Mouse (Mus musculus) MEL (cell line): ENCODE measurements around the gene Elk3. TPM values are rescaled to one million over a fixed set of nuclear protein-coding genes. Genes with fewer than 3 reads are reported as not detected.

Experiments used
- DNase-seq: peaks from one replicate; pipeline ENCODE4 v3.0.0; 2011; ENCODE audit warnings: low read depth, low spot score
- H3K27ac ChIP-seq: 2 replicates; pipeline ENCODE4 v1.5.1; 2012; ENCODE audit warnings: low read depth, mild to moderate bottlenecking, control low read depth, low read length, moderate library complexity; ENCODE audit not compliant: control insufficient read depth
- H3K27me3 ChIP-seq, 2 experiments: fragments of 150-350 bp in 1 of 2; sonication (generic) in 1 of 2; 2 replicates each; pipeline ENCODE4 v1.6.1; 2012; ENCODE audit warnings: low read length in 2 of 2, mild to moderate bottlenecking in 2 of 2, improper control_type of control experiment in 1 of 2, moderate library complexity in 1 of 2; ENCODE audit not compliant: insufficient read depth in 2 of 2, control insufficient read depth in 1 of 2
- H3K36me3 ChIP-seq, 2 experiments: 2 replicates each; pipeline ENCODE4 v1.6.1; 2012 to 2014; ENCODE audit warnings: low read length in 2 of 2, improper control_type of control experiment in 1 of 2, inconsistent platforms in 1 of 2, mild to moderate bottlenecking in 1 of 2; ENCODE audit not compliant: insufficient read depth in 2 of 2, control insufficient read depth in 1 of 2
- H3K4me1 ChIP-seq, 2 experiments: fragments of 150-350 bp in 1 of 2; sonication (generic) in 1 of 2; 2 replicates each; pipeline ENCODE4 v1.6.1; 2012; ENCODE audit warnings: low read length in 2 of 2, improper control_type of control experiment in 1 of 2, mild to moderate bottlenecking in 1 of 2; ENCODE audit not compliant: insufficient read depth in 2 of 2, control insufficient read depth in 1 of 2
- H3K4me3 ChIP-seq, 2 experiments: fragments of 150-350 bp in 1 of 2; sonication (generic) in 1 of 2; 2 replicates each; pipeline ENCODE4 v1.5.1; 2012; ENCODE audit warnings: low read depth in 2 of 2, low read length in 2 of 2, mild to moderate bottlenecking in 2 of 2, moderate library complexity in 2 of 2, control low read depth in 1 of 2, improper control_type of control experiment in 1 of 2; ENCODE audit not compliant: control insufficient read depth in 1 of 2, insufficient read depth in 1 of 2
- H3K79me2 ChIP-seq: 2 replicates; pipeline ENCODE4 v1.6.1; 2012; ENCODE audit warnings: mild to moderate bottlenecking, low read length, moderate library complexity; ENCODE audit not compliant: control insufficient read depth, poor library complexity, insufficient read depth
- H3K9ac ChIP-seq: 2 replicates; pipeline ENCODE4 v1.6.1; 2012; ENCODE audit warnings: low read depth, mild to moderate bottlenecking, control low read depth, low read length, moderate library complexity; ENCODE audit not compliant: control insufficient read depth, poor library complexity, severe bottlenecking
- H3K9me3 ChIP-seq: fragments of 150-350 bp; sonication (generic); replicated peaks from 2 replicates; pipeline ENCODE4 v1.6.1; 2012; ENCODE audit warnings: mild to moderate bottlenecking, low read length, improper control_type of control experiment, moderate library complexity; ENCODE audit not compliant: insufficient read depth
- CHD2 ChIP-seq: IDR thresholded peaks from 2 replicates; pipeline ENCODE4 v1.6.1; 2011; ENCODE audit warnings: low read length, improper control_type of control experiment
- EP300 ChIP-seq, 2 experiments: IDR thresholded peaks; 2 replicates each; pipeline ENCODE4 v1.6.1; 2011; ENCODE audit warnings: improper control_type of control experiment in 2 of 2, low read length in 2 of 2, low read depth in 1 of 2, mild to moderate bottlenecking in 1 of 2
- ETS1 ChIP-seq: IDR thresholded peaks from 2 replicates; pipeline ENCODE4 v1.6.1; 2012; ENCODE audit warnings: low read depth, mild to moderate bottlenecking, inconsistent platforms, low read length, improper control_type of control experiment, moderate library complexity
- GABPA ChIP-seq: IDR thresholded peaks from 2 replicates; pipeline ENCODE4 v1.6.1; 2012; ENCODE audit warnings: low read depth, mild to moderate bottlenecking, inconsistent platforms, low read length, improper control_type of control experiment, moderate library complexity
- GATA1 ChIP-seq: IDR thresholded peaks from 2 replicates; pipeline ENCODE4 v1.6.1; 2011; ENCODE audit warnings: low read depth, low read length, improper control_type of control experiment
- HCFC1 ChIP-seq: IDR thresholded peaks from 2 replicates; pipeline ENCODE4 v1.6.1; 2012; ENCODE audit warnings: low read depth, mild to moderate bottlenecking, inconsistent platforms, low read length, improper control_type of control experiment, moderate library complexity
- JUND ChIP-seq: IDR thresholded peaks from 2 replicates; pipeline ENCODE4 v1.6.1; 2011; ENCODE audit warnings: low read depth, mild to moderate bottlenecking, improper control_type of control experiment, low read length
- KAT2A ChIP-seq: conservative IDR thresholded peaks from 2 replicates; pipeline ENCODE4 v1.6.1; 2012; ENCODE audit warnings: low read depth, low read length, improper control_type of control experiment, inconsistent platforms
- MAZ ChIP-seq: IDR thresholded peaks from 2 replicates; pipeline ENCODE4 v1.6.1; 2012; ENCODE audit warnings: low read depth, mild to moderate bottlenecking, inconsistent platforms, low read length, improper control_type of control experiment
- MXI1 ChIP-seq: IDR thresholded peaks from 2 replicates; pipeline ENCODE4 v1.6.1; 2011; ENCODE audit warnings: mild to moderate bottlenecking, low read depth, low read length, improper control_type of control experiment
- MYB ChIP-seq: IDR thresholded peaks from 2 replicates; pipeline ENCODE4 v1.6.1; 2011; ENCODE audit warnings: mild to moderate bottlenecking, low read depth, low read length, improper control_type of control experiment
- MYC ChIP-seq: IDR thresholded peaks from 2 replicates; pipeline ENCODE4 v1.6.1; 2011; ENCODE audit warnings: low read depth, mild to moderate bottlenecking, low read length, improper control_type of control experiment, moderate library complexity
- NRF1 ChIP-seq: IDR thresholded peaks from 2 replicates; pipeline ENCODE4 v1.6.1; 2014; ENCODE audit warnings: low read depth, mild to moderate bottlenecking, inconsistent platforms, low read length, improper control_type of control experiment, moderate library complexity; ENCODE audit not compliant: poor library complexity, insufficient read depth, severe bottlenecking
- POLR2A ChIP-seq, 2 experiments: IDR thresholded peaks; 2 replicates each; pipeline ENCODE4 v1.6.1; 2011 to 2012; ENCODE audit warnings: low read length in 2 of 2, mild to moderate bottlenecking in 2 of 2, control low read depth in 1 of 2, improper control_type of control experiment in 1 of 2, low read depth in 1 of 2, moderate library complexity in 1 of 2; ENCODE audit not compliant: control insufficient read depth in 1 of 2, insufficient read depth in 1 of 2, poor library complexity in 1 of 2
- POLR2AphosphoS2 ChIP-seq: IDR thresholded peaks from 2 replicates; pipeline ENCODE4 v1.6.1; 2011; ENCODE audit warnings: low read length, improper control_type of control experiment
- RAD21 ChIP-seq: IDR thresholded peaks from 2 replicates; pipeline ENCODE4 v1.6.1; 2011; ENCODE audit warnings: mild to moderate bottlenecking, low read depth, low read length, improper control_type of control experiment
- SIN3A ChIP-seq: IDR thresholded peaks from 2 replicates; pipeline ENCODE4 v1.6.1; 2012; ENCODE audit warnings: low read length, improper control_type of control experiment, inconsistent platforms
- TAL1 ChIP-seq: IDR thresholded peaks from 2 replicates; pipeline ENCODE4 v1.6.1; 2012; ENCODE audit warnings: mild to moderate bottlenecking, inconsistent platforms, low read length, moderate library complexity, mixed read lengths
- TBP ChIP-seq: IDR thresholded peaks from 2 replicates; pipeline ENCODE4 v1.8.0; 2011; ENCODE audit warnings: low read depth, low read length, improper control_type of control experiment
- TCF12 ChIP-seq: IDR thresholded peaks from 2 replicates; pipeline ENCODE4 v1.6.1; 2014; ENCODE audit warnings: low read depth, mild to moderate bottlenecking, inconsistent platforms, low read length, improper control_type of control experiment, moderate library complexity
- UBTF ChIP-seq: IDR thresholded peaks from 2 replicates; pipeline ENCODE4 v1.6.1; 2012; ENCODE audit warnings: low read depth, mild to moderate bottlenecking, inconsistent platforms, low read length, improper control_type of control experiment, moderate library complexity, borderline replicate concordance; ENCODE audit not compliant: insufficient read depth
- ZC3H11A ChIP-seq: IDR thresholded peaks from 2 replicates; pipeline ENCODE4 v1.6.1; 2012; ENCODE audit warnings: low read depth, mild to moderate bottlenecking, inconsistent platforms, low read length, improper control_type of control experiment
- ZMIZ1 ChIP-seq: IDR thresholded peaks from 2 replicates; pipeline ENCODE4 v1.6.1; 2012; ENCODE audit warnings: low read depth, mild to moderate bottlenecking, inconsistent platforms, low read length, improper control_type of control experiment, moderate library complexity
- polyA plus RNA-seq, 2 experiments: library from polyadenylated mRNA; stranded (reverse) in 1 of 2; unstranded in 1 of 2; fragments of >175 nt in 1 of 2; fragments of >200 nt in 1 of 2; gene quantifications; 2 replicates each; pipeline versions ENCODE4 v1.2.1 to v1.2.4; 2012; ENCODE audit warnings: low replicate concordance in 2 of 2, low read depth in 1 of 2; ENCODE audit not compliant: insufficient read length in 2 of 2, insufficient read depth in 1 of 2, missing spikeins in 1 of 2
- total RNA-seq: library from RNA; depleted of rRNA; stranded (reverse); fragments of 300-350 nt; gene quantifications from 2 replicates; pipeline ENCODE4 v1.2.3, GENCODE M21; 2012

Elk3 gene
- total and polyA plus RNA-seq, 3 experiments: 1.0 to 6.3 TPM; not detected in 1

DNA sequence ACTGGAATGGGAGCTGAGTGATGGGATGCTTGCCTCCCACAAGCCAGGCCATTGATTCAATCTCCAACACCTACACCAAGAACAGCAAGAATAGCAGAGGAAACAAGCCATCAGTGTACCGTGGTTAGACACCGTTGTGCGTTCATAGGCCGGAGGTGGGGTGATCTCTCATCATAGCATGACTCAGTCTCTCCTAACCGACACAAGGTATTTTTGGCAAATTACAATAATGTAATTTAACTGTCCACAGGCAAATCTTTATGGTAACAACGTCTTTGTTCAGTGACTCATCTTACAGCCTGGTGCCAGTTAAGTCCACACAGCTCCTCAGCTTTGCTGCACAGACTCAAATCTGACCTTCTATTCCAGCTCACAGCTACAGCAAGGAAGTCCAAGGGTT, 32.5 kb upstream of the Elk3 start:
- no peak overlapping the region for H3K27ac ChIP-seq
- TF ChIP-seq TCF12 (no peak), MAZ (no peak), HCFC1 (no peak), ETS1 (no peak), GABPA (no peak), TAL1 (no peak), POLR2AphosphoS2 (no peak), SIN3A (no peak), UBTF (no peak), NRF1 (no peak), TBP (no peak), MYB (no peak), MXI1 (no peak), ZC3H11A (no peak), ZMIZ1 (no peak)
- no peaks in the 10 kb centered on the region for H3K36me3 ChIP-seq
- H3K4me3 ChIP-seq: no peak overlapping the region
- H3K79me2 ChIP-seq: no peaks in the 10 kb centered on the region
- DNase-seq: no peak
- no peaks in the 10 kb centered on the region for H3K4me1 ChIP-seq
- no peaks in the 10 kb centered on the region for H3K9me3 ChIP-seq
- H3K9ac ChIP-seq: no peak overlapping the region
- H3K27me3 ChIP-seq: peaks cover 3 to 6% of the 10 kb centered on the region in 2 experiments; a peak in 3 of 4 replicates

DNA sequence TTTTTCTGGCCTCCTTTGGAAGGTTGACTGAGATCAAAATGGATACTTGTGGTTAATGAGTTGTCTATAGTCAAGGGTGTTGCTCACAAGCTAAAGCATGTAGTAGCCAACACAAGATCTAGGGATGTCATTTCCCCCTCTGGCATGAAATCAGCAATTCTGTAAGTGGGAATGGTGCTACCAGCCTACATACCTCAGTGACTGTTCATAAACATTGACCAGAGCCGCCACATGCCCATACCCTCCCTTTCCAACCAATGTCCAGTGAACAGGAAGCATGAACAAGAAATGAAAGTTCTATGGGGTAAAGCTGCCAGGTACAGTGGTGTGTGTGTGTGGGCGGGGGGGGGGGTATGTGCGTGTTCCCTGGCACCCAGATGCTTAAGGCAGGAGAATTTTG, 32.1 kb upstream of the Elk3 start:
- Histone ChIP-seq H3K36me3 (no peaks in the 10 kb centered on the region), H3K9ac (no peak overlapping the region), H3K79me2 (no peaks in the 10 kb centered on the region), H3K27me3 (peaks cover 3 to 6% of the 10 kb centered on the region in 2 experiments; a peak in 3 of 4 replicates), H3K4me3 (no peak overlapping the region), H3K27ac (no peak overlapping the region), H3K4me1 (no peaks in the 10 kb centered on the region), H3K9me3 (no peaks in the 10 kb centered on the region)
- TF ChIP-seq EP300 (IDR thresholded peaks at IDR 0.05; ENCODE audit: low read depth in 1 of 2, low read length in 2 of 2) (no peak), ETS1 (no peak), MYC (no peak), TBP (no peak), JUND (no peak), MXI1 (no peak), POLR2A (IDR thresholded peaks at IDR 0.05; ENCODE audit: control insufficient read depth in 1 of 2, insufficient read depth in 1 of 2, low read depth in 1 of 2, low read length in 2 of 2, poor library complexity in 1 of 2) (no peak), RAD21 (no peak), POLR2AphosphoS2 (no peak), ZMIZ1 (no peak), NRF1 (no peak), GABPA (no peak), KAT2A (no peak), CHD2 (no peak), GATA1 (no peak), SIN3A (no peak)
- DNase-seq: no peak
